Mouse (Mus musculus) forebrain, postnatal 0 days (tissue): ENCODE data around the gene Togaram2. TPM values are rescaled to one million over a fixed set of nuclear protein-coding genes. Genes with fewer than 3 reads are reported as not detected.
"Not testable (repeated sequence)": the region's sequence is repeated elsewhere in the genome, so short reads cannot be mapped to it uniquely, and the experiment has no call there.

Experiments used
- ATAC-seq: fragments of 200-750 bp; cut with Nextera tagmentation; 2 replicates; pipeline ENCODE4 v1.8.0; 2017; ENCODE audit warnings: mild to moderate bottlenecking, moderate library complexity
- DNase-seq: peaks from one replicate; pipeline ENCODE4 v3.0.0-alpha.2; 2015
- H3K27ac ChIP-seq: fragments of 300-500 bp; sonication (generic); 2 replicates; pipeline ENCODE4 v1.5.1; 2014; ENCODE audit warnings: low read depth, mild to moderate bottlenecking, antibody characterized with exemption, low read length, moderate library complexity, mixed read lengths
- H3K27me3 ChIP-seq: fragments of 300-500 bp; sonication (generic); 2 replicates; pipeline ENCODE4 v1.6.1; 2014; ENCODE audit warnings: mild to moderate bottlenecking, low read length, mixed read lengths; ENCODE audit not compliant: insufficient read depth
- H3K36me3 ChIP-seq: fragments of 300-500 bp; sonication (generic); 2 replicates; pipeline ENCODE4 v1.6.1; 2014; ENCODE audit warnings: mild to moderate bottlenecking, moderate library complexity; ENCODE audit not compliant: insufficient read depth
- H3K4me1 ChIP-seq: fragments of 300-500 bp; sonication (generic); 2 replicates; pipeline ENCODE4 v1.6.1; 2014; ENCODE audit warnings: antibody characterized with exemption; ENCODE audit not compliant: insufficient read depth
- H3K4me2 ChIP-seq: fragments of 300-500 bp; sonication (generic); 2 replicates; pipeline ENCODE4 v1.6.1; 2014; ENCODE audit warnings: low read depth, mild to moderate bottlenecking, moderate library complexity
- H3K4me3 ChIP-seq: fragments of 300-500 bp; sonication (generic); 2 replicates; pipeline ENCODE4 v1.5.1; 2014; ENCODE audit warnings: low read depth, low read length, mixed read lengths
- H3K9ac ChIP-seq: fragments of 300-500 bp; sonication (generic); 2 replicates; pipeline ENCODE4 v1.6.1; 2014; ENCODE audit warnings: mild to moderate bottlenecking
- H3K9me3 ChIP-seq: fragments of 300-500 bp; sonication (generic); 2 replicates; pipeline ENCODE4 v1.6.1; 2016; ENCODE audit warnings: low read length
- CTCF ChIP-seq: sonication (generic); IDR thresholded peaks from 2 replicates; pipeline ENCODE4 v1.5.1; 2016; ENCODE audit warnings: antibody characterized with exemption, control low read depth, low read depth
- WGBS: fragments of 180-500 bp; shearing (Covaris S2); extraction: QIAGEN DNeasy Blood & Tissue Kit; methylation state at CpG from one replicate; pipeline ENCODE4 v1.1.7; 2014; 5-methylcytosine and 5-hydroxymethylcytosine counted together
- polyA plus RNA-seq: library from polyadenylated mRNA; unstranded; fragments of >200 nt; fragmentation: Nextera tagmentation; extraction: Ambion mirVana; gene quantifications from 2 replicates; pipeline ENCODE4 v1.2.1, GENCODE M21; 2015
- total RNA-seq: library from RNA; depleted of rRNA; stranded (reverse); fragments of >200 nt; gene quantifications from 2 replicates; pipeline ENCODE4 v1.2.3, GENCODE M21; 2014; rRNA removed

Gene Togaram2
- 1.6 and 4.0 TPM in 2 replicates for total RNA-seq
- polyA plus RNA-seq = 0.96 and 1.3 TPM in 2 replicates

GRCm38 (mm10) chr17:71673092-71673491 lies at the start of gene Togaram2:
Gene Togaram2, plus strand, starts transcription at chr17:71673261.
- WGBS = 34% methylated on average over 9 of the region's 9 CpGs
- H3K4me2 ChIP-seq = no peak within 1 kb of the TSS
- no peaks in the 10 kb centered on the region for H3K36me3 ChIP-seq
- no peaks in the 10 kb centered on the region for H3K9me3 ChIP-seq
- H3K4me1 ChIP-seq = no peaks in the 10 kb centered on the region
- H3K4me3 ChIP-seq = no peak within 1 kb of the TSS
- no peaks in the 10 kb centered on the region for H3K27me3 ChIP-seq
- peak; percentile 54 for ATAC-seq
- DNase-seq = no peak
- no peak within 1 kb of the TSS for H3K27ac ChIP-seq
- 0 out of 2 replicates have a peak within 1 kb of the TSS, but pooled peaks have one; percentile 1 for H3K9ac ChIP-seq
- TF ChIP-seq CTCF = no peak

DNA sequence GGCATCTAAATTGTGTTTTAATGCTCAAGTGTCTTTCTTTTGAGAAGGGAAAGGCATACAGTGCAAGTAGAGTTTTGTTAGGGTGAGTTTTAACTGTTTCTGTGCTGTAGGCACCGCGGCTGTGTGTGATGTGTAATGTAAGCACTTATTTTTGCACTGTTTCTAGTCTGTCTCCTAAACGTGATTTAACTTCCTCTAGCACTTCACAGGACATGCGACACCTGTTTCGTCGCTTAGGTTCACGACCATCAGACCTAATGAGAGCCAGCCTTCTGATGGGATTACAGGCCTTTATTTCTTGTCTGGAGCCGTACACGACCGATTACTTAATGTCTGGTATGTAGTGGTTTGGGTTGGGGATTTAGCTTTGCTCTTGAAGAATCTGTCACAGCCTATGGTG lies 41.3 kb upstream of the Togaram2 start:
- H3K9ac ChIP-seq = no peak overlapping the region
- 87% methylated on average over 10 of the region's 10 CpGs for WGBS
- H3K27me3 ChIP-seq = no peaks in the 10 kb centered on the region
- ATAC-seq (no peak), DNase-seq (no peak)
- no peak overlapping the region for H3K27ac ChIP-seq
- no peak for TF ChIP-seq CTCF
- H3K4me3 ChIP-seq = no peak overlapping the region
- peaks cover 67% of the 10 kb centered on the region for H3K36me3 ChIP-seq
- H3K4me1 ChIP-seq = no peaks in the 10 kb centered on the region
- no peaks in the 10 kb centered on the region for H3K9me3 ChIP-seq
- H3K4me2 ChIP-seq = no peak overlapping the region

DNA sequence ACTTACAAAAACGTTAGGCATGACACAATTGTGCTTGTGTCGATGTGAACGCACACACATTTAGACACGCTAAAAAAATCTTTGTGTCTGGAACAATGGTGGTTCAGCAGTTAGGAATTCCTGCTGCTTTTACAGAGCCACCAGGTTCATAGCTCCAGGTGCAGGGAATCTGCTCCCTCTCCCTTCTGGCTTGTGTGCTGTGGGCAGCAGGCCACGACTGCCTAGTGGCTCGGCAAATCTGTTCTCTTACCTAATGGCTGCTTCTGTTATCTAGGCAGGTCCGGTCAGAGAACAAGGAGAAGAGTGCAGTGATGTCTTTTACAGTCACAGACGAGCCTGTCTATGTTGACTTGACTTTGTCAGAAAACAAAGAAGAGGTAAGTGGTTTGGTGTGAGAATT lies 39.7 kb upstream of the Togaram2 start:
- WGBS = 87% methylated on average over 8 of the region's 8 CpGs
- Histone ChIP-seq H3K36me3 (peaks cover 60% of the 10 kb centered on the region), H3K27me3 (no peaks in the 10 kb centered on the region), H3K27ac (no peak overlapping the region), H3K4me2 (no peak overlapping the region), H3K9ac (no peak overlapping the region), H3K9me3 (no peaks in the 10 kb centered on the region), H3K4me1 (no peaks in the 10 kb centered on the region), H3K4me3 (no peak overlapping the region)
- no peak for DNase-seq
- no peak for ATAC-seq
- TF ChIP-seq CTCF = no peak

- DNase-seq = no peak
- H3K4me3 ChIP-seq = no peak overlapping the region
- H3K9me3 ChIP-seq = no peaks in the 10 kb centered on the region
- peaks cover 69% of the 10 kb centered on the region for H3K36me3 ChIP-seq
- H3K9ac ChIP-seq = no peak overlapping the region
- no peak for TF ChIP-seq CTCF
- no peaks in the 10 kb centered on the region for H3K4me1 ChIP-seq
- 94% methylated on average over 8 of the region's 8 CpGs for WGBS
- ATAC-seq = no peak
- H3K4me2 ChIP-seq = no peak overlapping the region
- H3K27me3 ChIP-seq = no peaks in the 10 kb centered on the region
- H3K27ac ChIP-seq = no peak overlapping the region
Measured at GRCm38 (mm10) chr17:71636786-71637185, 36.3 kb upstream of the Togaram2 start.

DNA sequence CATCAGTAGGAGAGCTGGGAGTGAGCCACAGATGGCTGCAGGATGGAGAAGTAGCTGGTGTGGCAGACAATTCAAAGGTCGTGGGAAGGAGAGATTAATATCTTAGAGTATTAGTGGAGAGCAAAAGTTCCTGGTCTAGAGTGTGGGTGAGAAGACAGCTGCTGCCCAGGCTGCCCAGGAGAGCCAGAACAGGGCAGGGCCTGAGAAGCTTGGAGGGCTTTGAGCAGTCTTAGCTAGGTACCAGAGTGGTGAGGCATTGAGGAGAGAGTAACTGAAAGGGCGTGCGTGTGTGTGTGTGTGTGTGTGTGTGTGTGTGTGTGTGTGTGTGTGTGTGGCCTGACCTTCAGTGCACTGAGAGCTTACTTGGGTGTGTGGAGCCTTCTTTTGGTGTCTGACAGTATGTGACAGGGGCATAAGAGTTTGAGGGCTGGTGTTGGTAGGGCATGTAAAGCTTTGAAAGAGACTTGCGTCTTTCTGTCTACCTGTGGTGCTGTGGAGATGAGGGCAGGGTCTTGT lies 35.3 kb upstream of the Togaram2 start:
- 89% methylated on average over 4 of the region's 4 CpGs for WGBS
- Histone ChIP-seq H3K4me2 (no peak overlapping the region), H3K4me1 (no peaks in the 10 kb centered on the region), H3K27ac (no peak overlapping the region), H3K4me3 (no peak overlapping the region), H3K9me3 (no peaks in the 10 kb centered on the region), H3K27me3 (no peaks in the 10 kb centered on the region), H3K36me3 (peaks cover 78% of the 10 kb centered on the region), H3K9ac (no peak overlapping the region)
- no peak for TF ChIP-seq CTCF
- ATAC-seq (no peak), DNase-seq (no peak)

DNA sequence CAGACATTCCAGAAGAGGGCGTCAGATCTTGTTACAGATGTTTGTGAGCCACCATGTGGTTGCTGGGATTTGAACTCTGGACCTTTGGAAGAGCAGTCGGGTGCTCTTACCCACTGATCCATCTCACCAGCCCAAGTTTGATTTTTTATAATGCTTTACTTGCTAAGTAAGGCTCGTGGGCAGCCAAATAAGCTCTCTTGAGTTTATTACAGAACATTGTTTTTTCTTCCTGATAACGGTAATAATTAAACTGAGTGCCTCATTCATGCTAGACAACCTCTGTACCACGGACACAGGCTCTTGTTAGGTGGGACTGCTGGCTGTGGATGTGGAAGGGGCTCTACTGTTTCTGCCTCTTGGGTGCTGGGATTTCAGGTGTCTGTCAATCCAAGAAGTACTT lies 34.0 kb upstream of the Togaram2 start:
- WGBS = 81% methylated on average over 5 of the region's 5 CpGs
- not testable (repeated sequence) for H3K4me2 ChIP-seq, H3K9ac ChIP-seq, DNase-seq, H3K9me3 ChIP-seq, H3K4me1 ChIP-seq, H3K27me3 ChIP-seq, ATAC-seq, H3K4me3 ChIP-seq, H3K27ac ChIP-seq
- peaks cover 71% of the 10 kb centered on the region for H3K36me3 ChIP-seq

DNA sequence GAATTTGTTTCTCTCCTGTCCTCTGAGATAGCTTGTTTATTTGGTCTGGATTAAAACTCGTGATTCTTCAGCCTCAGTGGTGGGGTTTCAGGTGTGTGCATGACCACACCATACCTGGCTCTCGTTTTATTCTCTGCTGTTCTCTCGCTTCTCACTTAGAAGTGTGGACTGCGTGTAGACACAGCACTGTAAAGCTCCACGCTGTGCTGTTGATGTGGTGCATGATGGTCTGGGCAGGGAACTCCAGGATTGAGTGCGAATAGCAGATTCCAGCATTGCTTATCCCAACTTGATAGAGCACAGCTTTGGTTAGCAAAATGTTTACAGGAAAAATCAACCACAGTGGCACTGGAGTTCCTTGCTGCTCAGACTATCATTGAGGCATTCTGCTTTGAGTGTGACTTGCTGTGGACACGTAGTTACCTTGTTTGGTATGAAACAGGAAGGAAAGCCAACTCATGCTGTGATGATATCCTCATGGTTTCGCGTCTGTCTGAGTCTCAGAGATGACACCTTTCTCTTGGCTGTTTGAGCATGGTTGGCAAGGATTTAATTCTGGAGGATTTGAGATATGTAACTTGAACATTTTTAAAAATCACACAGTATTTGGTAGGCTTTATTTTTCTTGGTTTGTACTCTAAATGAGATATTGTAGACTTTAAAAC lies 32.5 kb upstream of the Togaram2 start:
- Histone ChIP-seq H3K27ac (no peak overlapping the region), H3K4me3 (no peak overlapping the region), H3K9ac (no peak overlapping the region), H3K4me1 (no peaks in the 10 kb centered on the region), H3K9me3 (no peaks in the 10 kb centered on the region), H3K4me2 (no peak overlapping the region), H3K27me3 (no peaks in the 10 kb centered on the region), H3K36me3 (peaks cover 64% of the 10 kb centered on the region)
- peak; percentile 29 for DNase-seq
- no peak for TF ChIP-seq CTCF
- no peak; the same call in 1 of the 2 replicates for ATAC-seq
- WGBS = 82% methylated on average over 9 of the region's 9 CpGs
